Mouse (Mus musculus) brain, embryonic 18.5 days (tissue): ENCODE results near the gene Lipc.

ENCODE experiments used
- DNase-seq: peaks from one replicate; pipeline ENCODE4 v3.0.0-alpha.2; 2012; ENCODE audit warnings: low read depth, low spot score

The Lipc gene

GRCm38 (mm10) chr9:70952126-70952525, at the start of gene Lipc:
Lipc (minus strand) TSS chr9:70952226.
- no peak for DNase-seq

GRCm38 (mm10) chr9:70999161-70999560, 47.1 kb upstream of the Lipc start:
- DNase-seq, result no peak

- no peak for DNase-seq
Measured at GRCm38 (mm10) chr9:70998719-70999118, 46.7 kb upstream of the Lipc start.

- no peak for DNase-seq
Measured at GRCm38 (mm10) chr9:70993326-70993725, 41.3 kb upstream of the Lipc start.

- no peak for DNase-seq
Measured at GRCm38 (mm10) chr9:70991401-70991800, 39.4 kb upstream of the Lipc start.

GRCm38 (mm10) chr9:70987210-70987609, 35.2 kb upstream of the Lipc start:
- no peak for DNase-seq

- no peak for DNase-seq
Measured at GRCm38 (mm10) chr9:70982991-70983480, 31.0 kb upstream of the Lipc start.

GRCm38 (mm10) chr9:70981721-70982120, 29.7 kb upstream of the Lipc start:
- DNase-seq, result no peak

GRCm38 (mm10) chr9:70979641-70980040, 27.6 kb upstream of the Lipc start:
- no peak for DNase-seq

- no peak for DNase-seq
Measured at GRCm38 (mm10) chr9:70979171-70979570, 27.1 kb upstream of the Lipc start.

- DNase-seq, result no peak
Measured at GRCm38 (mm10) chr9:70977392-70977791, 25.4 kb upstream of the Lipc start.

GRCm38 (mm10) chr9:70975921-70976320, 23.9 kb upstream of the Lipc start:
- DNase-seq, result no peak

- no peak for DNase-seq
Measured at GRCm38 (mm10) chr9:70973286-70973685, 21.3 kb upstream of the Lipc start.

- DNase-seq, result no peak
Measured at GRCm38 (mm10) chr9:70969244-70969643, 17.2 kb upstream of the Lipc start.

GRCm38 (mm10) chr9:70965999-70966994, 14.3 kb upstream of the Lipc start:
- DNase-seq, result no peak

- DNase-seq, result no peak
Measured at GRCm38 (mm10) chr9:70965422-70965821, 13.4 kb upstream of the Lipc start.

- DNase-seq, result no peak
Measured at GRCm38 (mm10) chr9:70965011-70965410, 13.0 kb upstream of the Lipc start.

GRCm38 (mm10) chr9:70963461-70963891, 11.4 kb upstream of the Lipc start:
- no peak for DNase-seq

- no peak for DNase-seq
Measured at GRCm38 (mm10) chr9:70962781-70963455, 10.9 kb upstream of the Lipc start.

GRCm38 (mm10) chr9:70960301-70960700, 8.3 kb upstream of the Lipc start:
- DNase-seq, result no peak

GRCm38 (mm10) chr9:70959866-70960265, 7.8 kb upstream of the Lipc start:
- no peak for DNase-seq

GRCm38 (mm10) chr9:70959447-70959846, 7.4 kb upstream of the Lipc start:
- no peak for DNase-seq
